Comparison of ENCODE assay signal across 8 mouse cellular contexts in genomic region chr6:137649068-137649480, GRCm38 (mm10). TPM values are rescaled to one million over a fixed set of nuclear protein-coding genes. Genes with fewer than 3 reads are reported as not detected.
DNase-seq lines count a peak whose midpoint lies in the region; ATAC-seq and TF ChIP-seq lines count a peak whose summit lies in the region.

No protein-coding gene starts in this region.

- no peaks in the 10 kb centered on the region for H3K9me3 ChIP-seq in hindbrain, embryonic 11.5 days (ENCODE audit: control insufficient read depth, low read length)
- H3K9me3 ChIP-seq in lung, postnatal 0 days (ENCODE audit: low read length), result no peaks in the 10 kb centered on the region

- no peak for TF ChIP-seq EP300 in lung, postnatal 0 days (IDR thresholded peaks at IDR 0.05)

- H3K27me3 ChIP-seq in hindbrain, embryonic 11.5 days (ENCODE audit: control insufficient read depth, insufficient read depth, low read length), result peaks cover 8% of the 10 kb centered on the region
- no peaks in the 10 kb centered on the region for H3K27me3 ChIP-seq in lung, postnatal 0 days (replicated peaks; ENCODE audit: insufficient read depth, low read length)

- TF ChIP-seq CTCF in lung, postnatal 0 days (IDR thresholded peaks at IDR 0.05), result peak; percentile 54

- peak overlapping the region; percentile 60; the same call in 1 of the 2 replicates for H3K9ac ChIP-seq in hindbrain, embryonic 11.5 days (ENCODE audit: low read depth, low read length)
- peak overlapping the region; percentile 76 for H3K9ac ChIP-seq in lung, postnatal 0 days (replicated peaks; ENCODE audit: low read depth)

- no peaks in the 10 kb centered on the region for H3K36me3 ChIP-seq in hindbrain, embryonic 11.5 days (ENCODE audit: control insufficient read depth, insufficient read depth, low read length)
- no peaks in the 10 kb centered on the region for H3K36me3 ChIP-seq in lung, postnatal 0 days (ENCODE audit: insufficient read depth, low read length)

- ATAC-seq in hindbrain, embryonic 11.5 days (ENCODE audit: low FRiP score), result peak; percentile 91
- ATAC-seq in lung, postnatal 0 days, result peak; percentile 91

- peak overlapping the region; percentile 91 for H3K4me2 ChIP-seq in hindbrain, embryonic 11.5 days (replicated peaks; ENCODE audit: low read depth, low read length)
- peak overlapping the region; percentile 92 for H3K4me2 ChIP-seq in lung, postnatal 0 days (replicated peaks; ENCODE audit: low read depth, low read length)

- H3K4me1 ChIP-seq in hindbrain, embryonic 11.5 days (replicated peaks; ENCODE audit: control insufficient read depth, insufficient read depth, low read length), result peaks cover 3% of the 10 kb centered on the region; the same call in 1 of the 2 replicates
- H3K4me1 ChIP-seq in lung, postnatal 0 days (ENCODE audit: insufficient read depth, low read depth, low read length), result no peaks in the 10 kb centered on the region

- peak; percentile 84 for DNase-seq in ES-CJ7 (ENCODE audit: low read depth, low spot score)
- DNase-seq in cerebellum, adult 8-10 months, result peak; percentile 83
- peak; percentile 76 to 87 for DNase-seq in frontal cortex, postnatal 10 days (ENCODE audit: low spot score in 2 of 2)
- peak; percentile 85 for DNase-seq in hindbrain, embryonic 11.5 days (ENCODE audit: low spot score)
- peak; percentile 83 to 90 for DNase-seq in layer of hippocampus, postnatal 14 days (ENCODE audit: low spot score in 2 of 2)
- DNase-seq in lung, postnatal 0 days (ENCODE audit: low spot score), result peak; percentile 82
- DNase-seq in ovary, postnatal 36 days (ENCODE audit: low spot score), result peak; percentile 89
- peak; percentile 60 for DNase-seq in thymus, postnatal 14 days

- peak overlapping the region; percentile 73 for H3K4me3 ChIP-seq in hindbrain, embryonic 11.5 days (ENCODE audit: low read depth, low read length)
- H3K4me3 ChIP-seq in lung, postnatal 0 days (ENCODE audit: low read depth, low read length), result peak overlapping the region; percentile 76

- H3K27ac ChIP-seq in hindbrain, embryonic 11.5 days (ENCODE audit: low read depth, low read length), result no peak overlapping the region
- peak overlapping the region; percentile 32 for H3K27ac ChIP-seq in lung, postnatal 0 days (ENCODE audit: low read length)

- under 1% methylated on average over 28 of the region's 51 CpGs for WGBS in hindbrain, embryonic 11.5 days
- WGBS in lung, postnatal 0 days, result 1% methylated on average over 27 of the region's 51 CpGs

RNA-seq across cellular contexts. Expression of gene Eps8, which starts 5.6 kb away (rescaled TPM):
- 9.3 and 9.4 TPM in 2 replicates for polyA plus RNA-seq in hindbrain, embryonic 11.5 days (2014; fragmentation: Nextera tagmentation; extraction: Ambion mirVana)
- total RNA-seq in layer of hippocampus, postnatal 14 days (2021), result 10 to 100 TPM; 52.1 to 59.3 TPM
- 24.4 and 27.8 TPM in 2 replicates for polyA plus RNA-seq in lung, postnatal 0 days (2015; fragmentation: Nextera tagmentation; extraction: Ambion mirVana)
